Mouse (Mus musculus): ENCODE results near the gene Gpr88. TPM values are rescaled to one million over a fixed set of nuclear protein-coding genes. Genes with fewer than 3 reads are reported as not detected.

The Gpr88 gene
- total RNA-seq (2012; rRNA removed) (not detected in 2 replicates), total RNA-seq (2014; rRNA removed) (not detected in 2 replicates), polyA plus RNA-seq (2012; ENCODE audit: insufficient read length, low read depth) (not detected in 2 replicates)

DNA sequence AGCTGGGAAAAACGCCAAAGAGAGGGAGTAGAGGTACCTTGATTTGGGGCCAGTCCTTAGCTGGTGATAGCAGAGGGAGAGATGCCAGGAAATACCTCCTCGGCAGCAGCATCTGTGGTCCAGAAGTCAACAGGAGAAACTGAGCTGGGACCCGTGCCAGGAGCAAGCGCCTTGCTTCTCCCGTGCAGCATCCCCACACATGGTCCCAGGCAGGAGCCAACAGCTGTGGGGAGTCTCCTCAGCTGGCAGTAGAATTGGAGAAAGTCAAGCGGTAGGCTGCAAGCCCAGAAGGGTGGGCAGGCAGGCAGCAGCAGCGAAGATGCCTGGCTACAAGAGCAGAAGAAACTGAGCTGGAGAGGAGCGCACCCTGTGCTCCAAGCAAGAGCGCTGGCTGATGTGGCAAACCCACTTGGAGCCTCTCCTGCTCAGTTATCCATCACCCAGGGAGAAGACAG lies at the start of gene Gpr88:
Gene Gpr88 (minus strand): TSS at position 427 of the 455 bp plus-strand sequence.
- no peak for TF ChIP-seq CHD2 (IDR thresholded peaks at IDR 0.05; ENCODE audit: low read length)
- TF ChIP-seq TBP (conservative IDR thresholded peaks at IDR 0.05; ENCODE audit: low read depth, low read length) = no peak
- no peak for TF ChIP-seq UBTF (IDR thresholded peaks at IDR 0.05; ENCODE audit: low read depth, low read length)
- TF ChIP-seq USF2 (conservative IDR thresholded peaks at IDR 0.05; ENCODE audit: low read depth, low read length) = no peak
- TF ChIP-seq BHLHE40 (IDR thresholded peaks at IDR 0.05; ENCODE audit: low read depth, low read length) = no peak
- no peak for TF ChIP-seq ZMIZ1 (IDR thresholded peaks at IDR 0.05; ENCODE audit: low read depth, low read length)
- no peak for TF ChIP-seq MEF2A (IDR thresholded peaks at IDR 0.05; ENCODE audit: borderline replicate concordance, low read depth, low read length)
- no peak for TF ChIP-seq ZNF384 (IDR thresholded peaks at IDR 0.05; ENCODE audit: low read depth, low read length)
- no peak for TF ChIP-seq MXI1 (IDR thresholded peaks at IDR 0.05; ENCODE audit: low read depth, low read length)
- TF ChIP-seq ELF1 (IDR thresholded peaks at IDR 0.05; ENCODE audit: low read depth, low read length) = no peak
- no peak for TF ChIP-seq ZKSCAN1 (IDR thresholded peaks at IDR 0.05; ENCODE audit: borderline replicate concordance, low read depth, low read length)
- TF ChIP-seq RAD21 (IDR thresholded peaks at IDR 0.05; ENCODE audit: low read depth, low read length) = no peak
- no peak for TF ChIP-seq MAFK (IDR thresholded peaks at IDR 0.05; ENCODE audit: insufficient replicate concordance, low read length)
- TF ChIP-seq PAX5 (IDR thresholded peaks at IDR 0.05; ENCODE audit: low read length) = no peak
- TF ChIP-seq CHD1 (IDR thresholded peaks at IDR 0.05; ENCODE audit: low read depth, low read length) = no peak
- no peak for TF ChIP-seq RCOR1 (conservative IDR thresholded peaks at IDR 0.05; ENCODE audit: low read depth, low read length)
- TF ChIP-seq USF1 (IDR thresholded peaks at IDR 0.05; ENCODE audit: low read depth, low read length) = no peak
- TF ChIP-seq SMC3 (IDR thresholded peaks at IDR 0.05; ENCODE audit: low read depth, low read length) = no peak
- no peak for TF ChIP-seq NRF1 (IDR thresholded peaks at IDR 0.05; ENCODE audit: low read depth, low read length)
- Histone ChIP-seq H3K4me1 (ENCODE audit: control insufficient read depth in 1 of 2, insufficient read depth in 2 of 2) (peaks cover 4 to 10% of the 10 kb centered on the region in 2 experiments), H3K4me3 (replicated peaks in 1 of 3; ENCODE audit: low read depth in 2 of 3, low read length in 2 of 3, poor library complexity in 1 of 3) (no peak within 1 kb of the TSS), H3K36me3 (replicated peaks in 1 of 2; ENCODE audit: control insufficient read depth in 1 of 2, insufficient read depth in 1 of 2, low read length in 1 of 2) (no peaks in the 10 kb centered on the region), H3K79me2 (replicated peaks; ENCODE audit: control insufficient read depth, extremely low read depth, insufficient read depth, poor library complexity, severe bottlenecking) (no peaks in the 10 kb centered on the region), H3K9me3 (replicated peaks; ENCODE audit: low read length) (peaks cover 7% of the 10 kb centered on the region), H3K27me3 (replicated peaks) (no peaks in the 10 kb centered on the region), H3K9ac (ENCODE audit: insufficient read depth, low read depth) (no peak within 1 kb of the TSS), H3K4me2 (ENCODE audit: insufficient read depth, low read depth, poor library complexity, severe bottlenecking) (no peak within 1 kb of the TSS), H3K27ac (ENCODE audit: insufficient read depth, low read depth) (no peak within 1 kb of the TSS)
- DNase-seq (ENCODE audit: extremely low read depth) = no peak
- dilution Hi-C loops (cut with MboI; ENCODE audit: extremely low pct_ligation_motif_present, extremely low pct_unique_long_range_greater_than_20kb, low sequenced_read_pairs) = no loop called here
- in situ Hi-C loops (cut with MboI; ENCODE audit: low pct_ligation_motif_present, low pct_unique_long_range_greater_than_20kb, low sequenced_read_pairs) = no loop called here

GRCm38 (mm10) chr3:116302581-116302980 lies 49.3 kb upstream of the Gpr88 start:
- Histone ChIP-seq H3K4me3 (replicated peaks in 1 of 3; ENCODE audit: low read depth in 2 of 3, low read length in 2 of 3, poor library complexity in 1 of 3) (no peak overlapping the region), H3K4me1 (ENCODE audit: control insufficient read depth in 1 of 2, insufficient read depth in 2 of 2) (peaks cover 0 to 12% of the 10 kb centered on the region in 2 experiments; a peak in 2 of 4 replicates), H3K36me3 (replicated peaks in 1 of 2; ENCODE audit: control insufficient read depth in 1 of 2, insufficient read depth in 1 of 2, low read length in 1 of 2) (peaks cover 11 to 67% of the 10 kb centered on the region in 2 experiments), H3K27ac (ENCODE audit: insufficient read depth, low read depth) (no peak overlapping the region), H3K9me3 (replicated peaks; ENCODE audit: low read length) (no peaks in the 10 kb centered on the region), H3K79me2 (replicated peaks; ENCODE audit: control insufficient read depth, extremely low read depth, insufficient read depth, poor library complexity, severe bottlenecking) (no peaks in the 10 kb centered on the region), H3K9ac (ENCODE audit: insufficient read depth, low read depth) (no peak overlapping the region), H3K27me3 (replicated peaks) (no peaks in the 10 kb centered on the region), H3K4me2 (ENCODE audit: insufficient read depth, low read depth, poor library complexity, severe bottlenecking) (no peak overlapping the region)
- in situ Hi-C loops (cut with MboI; ENCODE audit: low pct_ligation_motif_present, low pct_unique_long_range_greater_than_20kb, low sequenced_read_pairs) (loop anchor here (25.0 kb wide), 1 partner anchor 265 kb away; no protein-coding TSS in a partner anchor), dilution Hi-C loops (cut with MboI; ENCODE audit: extremely low pct_ligation_motif_present, extremely low pct_unique_long_range_greater_than_20kb, low sequenced_read_pairs) (no loop called here)
- TF ChIP-seq JUND (conservative IDR thresholded peaks at IDR 0.05; ENCODE audit: low read depth, low read length) (no peak), USF2 (conservative IDR thresholded peaks at IDR 0.05; ENCODE audit: low read depth, low read length) (no peak), POLR2AphosphoS2 (IDR thresholded peaks at IDR 0.05; ENCODE audit: low read depth, low read length) (no peak), CHD2 (IDR thresholded peaks at IDR 0.05; ENCODE audit: low read length) (no peak), NELFE (IDR thresholded peaks at IDR 0.05; ENCODE audit: low read depth, low read length) (no peak), TBP (conservative IDR thresholded peaks at IDR 0.05; ENCODE audit: low read depth, low read length) (no peak), UBTF (IDR thresholded peaks at IDR 0.05; ENCODE audit: low read depth, low read length) (no peak), POLR2A (IDR thresholded peaks at IDR 0.05; ENCODE audit: low read depth, low read length) (no peak), E2F4 (IDR thresholded peaks at IDR 0.05; ENCODE audit: insufficient replicate concordance, low read depth, low read length) (no peak), SMC3 (IDR thresholded peaks at IDR 0.05; ENCODE audit: low read depth, low read length) (no peak)
- no peak for DNase-seq (ENCODE audit: extremely low read depth)
